Mouse (Mus musculus) kidney, postnatal 14 days (tissue): ENCODE measurements at regions not wholly inside any gene's neighbourhood (a gene's known extent, or its start where the extent isn't known, plus 50 kb on each side); places are given as distances from the start of the nearest gene placed in this dataset.

Experiments
- DNase-seq: peaks from one replicate; pipeline ENCODE4 v3.0.0; 2022; ENCODE audit warnings: mixed read lengths

DNA sequence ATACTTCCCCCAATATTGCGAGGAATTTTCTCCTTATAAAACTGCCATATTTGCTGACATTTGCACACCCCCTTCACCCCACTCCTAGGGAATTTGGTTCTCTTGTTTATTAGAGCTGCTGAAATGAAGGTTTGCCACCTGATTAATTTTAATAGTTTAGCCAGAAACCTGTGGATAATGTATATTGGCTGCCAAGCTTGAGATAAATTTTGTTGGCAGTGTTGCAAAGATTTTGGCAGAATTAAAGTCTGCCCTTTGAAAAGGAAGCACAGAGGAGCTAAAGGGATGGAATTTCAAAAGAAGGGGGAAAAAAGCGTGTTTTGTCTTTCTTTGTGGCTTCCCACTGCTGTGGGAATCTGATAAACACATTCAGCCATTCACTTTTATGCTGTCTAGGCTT lies 354.6 kb upstream of the Car10 start:
- no peak for DNase-seq

DNA sequence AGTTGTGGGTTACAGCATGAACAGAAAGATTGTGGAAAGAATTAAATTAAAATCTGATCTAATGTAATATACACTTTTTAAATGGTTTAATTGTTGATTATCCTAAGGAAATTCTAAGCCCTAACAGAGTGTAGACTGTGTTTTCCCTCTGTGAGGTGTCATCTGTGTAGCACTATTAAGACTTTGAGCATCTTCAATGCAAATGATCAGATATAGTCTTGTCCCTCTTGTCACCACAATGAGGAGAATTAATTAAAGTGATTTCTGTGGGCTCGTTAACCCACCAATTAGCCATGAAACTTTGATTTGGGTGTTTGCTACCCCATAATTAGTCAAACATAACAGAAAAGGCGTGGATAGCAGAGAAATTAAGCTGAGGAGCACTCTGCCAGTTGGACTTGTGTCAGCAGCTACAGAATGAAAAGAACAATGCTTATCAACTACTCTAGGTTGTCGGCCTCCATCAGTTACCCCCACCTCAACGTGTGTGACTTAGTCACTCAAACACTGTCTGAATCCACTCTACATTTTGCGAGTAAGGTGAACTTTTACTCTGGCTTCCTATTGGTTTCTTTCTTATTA lies 339.4 kb upstream of the Car10 start:
- DNase-seq, result no peak

DNA sequence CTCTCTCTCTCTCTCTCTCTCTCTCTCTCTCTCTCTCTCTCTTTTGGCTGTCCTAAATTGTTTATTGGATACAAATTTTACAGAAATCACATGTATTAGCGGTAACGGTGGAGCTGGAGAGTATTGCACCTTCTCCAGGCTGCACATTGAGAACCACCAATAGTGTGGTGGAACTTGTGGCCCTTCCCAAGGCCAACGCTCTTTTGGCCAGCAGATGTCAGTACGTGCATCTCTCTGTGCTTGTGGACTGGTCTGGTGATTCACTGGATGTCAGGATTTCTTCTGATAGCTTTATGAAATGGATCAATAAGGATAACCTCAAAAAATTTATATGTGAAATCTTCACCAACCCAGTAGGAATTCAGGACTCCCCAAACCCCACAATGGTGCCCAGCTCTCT lies 327.9 kb upstream of the Car10 start:
- no peak for DNase-seq

DNA sequence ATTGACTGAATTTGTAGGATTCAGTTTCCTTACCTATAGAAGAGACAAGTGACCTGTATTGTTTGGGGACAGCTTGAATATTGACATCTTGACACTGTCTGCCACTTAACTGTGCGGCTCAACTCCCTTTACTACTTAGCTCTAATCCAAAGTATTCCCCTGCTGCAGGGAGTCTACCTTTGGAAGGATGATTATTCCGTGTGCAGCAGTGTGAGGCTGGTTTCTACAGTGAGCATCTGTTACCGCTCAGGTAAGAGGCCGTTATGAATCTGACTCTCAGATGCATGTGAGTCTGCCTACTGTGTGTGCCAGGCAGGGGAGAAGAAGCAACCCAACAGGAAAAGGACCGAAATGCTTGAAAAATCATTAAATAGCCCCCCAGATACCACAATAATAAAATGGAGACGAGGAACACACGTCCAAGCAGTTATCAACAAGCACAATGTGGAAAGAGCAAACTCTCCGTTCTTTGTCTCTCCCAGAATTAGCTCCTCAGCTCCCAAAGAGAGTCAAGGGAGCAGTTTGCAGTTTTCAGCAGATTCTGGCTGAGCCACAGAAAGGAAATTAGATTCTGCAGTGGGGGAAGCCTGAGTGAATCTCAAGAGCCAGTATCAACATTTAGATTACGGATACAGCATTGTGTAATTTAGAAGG lies 324.8 kb upstream of the Car10 start:
- no peak for DNase-seq

DNA sequence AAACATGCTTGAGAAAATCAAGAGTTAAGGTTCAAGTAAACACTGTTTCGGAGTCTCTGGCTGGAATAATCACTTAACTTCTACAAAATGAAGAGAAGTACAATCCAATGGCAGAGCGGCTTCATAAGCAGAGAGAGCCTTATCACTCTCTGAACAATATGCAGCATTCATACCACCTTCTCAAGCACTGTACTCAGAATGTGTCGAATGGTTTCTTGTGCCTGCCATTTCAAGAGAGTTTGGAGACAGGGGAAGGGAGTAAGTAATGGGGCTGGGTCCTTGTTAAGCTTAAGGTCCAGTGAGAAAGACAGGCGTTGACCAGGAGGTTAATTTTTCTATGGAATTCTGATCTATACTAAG lies 324.3 kb upstream of the Car10 start:
- DNase-seq, result no peak

DNA sequence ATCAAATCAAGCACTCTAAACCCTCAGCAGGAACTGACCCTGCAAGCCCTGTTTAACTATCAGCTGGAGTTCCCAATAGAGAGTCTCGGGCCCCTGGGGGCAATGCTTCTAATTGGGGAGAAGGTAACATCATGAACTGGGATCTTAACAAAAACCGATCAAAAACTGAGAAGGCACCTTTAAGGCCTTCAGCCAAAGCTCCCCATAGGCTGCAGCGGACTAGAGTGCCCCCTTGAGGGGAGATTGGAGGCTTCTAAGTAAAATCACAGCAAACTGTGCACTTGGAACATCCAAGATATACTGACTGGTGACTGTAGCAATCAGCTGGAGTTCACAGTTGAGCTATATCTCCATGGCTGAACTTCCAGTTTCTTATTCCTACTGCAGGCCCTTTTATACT lies 323.0 kb upstream of the Car10 start:
- DNase-seq, result peak; percentile 1

DNA sequence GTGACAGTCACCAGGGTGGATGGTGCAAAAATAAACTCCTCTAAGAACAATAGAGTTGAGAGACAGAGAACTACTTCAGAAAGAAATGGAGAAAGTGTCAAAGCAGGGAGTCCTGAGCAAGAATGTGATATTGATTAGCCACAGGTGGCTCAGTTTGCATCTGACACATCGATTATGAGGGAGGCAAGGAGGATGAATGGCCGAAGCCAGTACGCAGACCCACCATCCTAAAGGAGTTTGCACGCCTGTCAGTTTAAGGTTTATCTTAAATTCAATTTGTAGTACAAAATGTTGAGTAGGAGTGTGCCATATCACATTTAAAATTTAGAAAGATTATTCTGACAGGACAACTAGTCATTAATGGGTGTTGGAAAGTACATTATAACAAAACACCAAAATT lies 298.6 kb upstream of the Car10 start:
- no peak for DNase-seq
